Comparison of ENCODE assay signal across 8 mouse cellular contexts in the genomic region with DNA sequence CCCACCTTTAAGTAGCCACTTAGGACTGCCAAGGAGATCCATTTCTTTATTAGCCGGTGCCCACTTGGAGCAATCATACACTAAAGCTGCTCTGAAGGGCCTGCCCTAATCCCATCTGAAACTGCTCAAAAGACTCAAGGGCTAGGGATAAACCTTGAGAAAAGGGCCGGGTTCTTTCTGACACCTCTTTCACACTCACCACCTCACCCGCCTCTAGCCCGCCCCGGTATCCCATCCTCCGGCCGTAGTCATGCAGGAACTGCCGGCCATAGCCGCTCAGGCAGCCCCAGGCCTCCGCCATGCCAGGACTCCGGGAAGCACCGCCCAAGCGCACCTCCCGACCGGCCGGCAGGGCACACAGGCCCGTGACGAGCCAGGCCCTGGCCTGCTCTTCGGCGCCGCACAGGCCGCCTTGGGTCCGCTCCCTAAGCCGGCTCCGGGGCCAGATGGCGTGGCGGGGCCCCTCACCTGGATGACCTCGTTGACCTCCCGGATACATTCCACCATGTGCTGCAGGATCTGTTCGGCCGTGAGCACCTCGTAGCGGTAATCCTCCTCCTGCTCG. TPM values are rescaled to one million over a fixed set of nuclear protein-coding genes. Genes with fewer than 3 reads are reported as not detected.
DNase-seq lines count a peak whose midpoint lies in the region; ATAC-seq lines count a peak whose summit lies in the region.

No protein-coding gene starts in this region.

- peak overlapping the region; percentile 99 for H3K9ac ChIP-seq in heart, embryonic 12.5 days
- H3K9ac ChIP-seq in liver, embryonic 16.5 days (ENCODE audit: low read depth, low read length) = peak overlapping the region; percentile 96
- peak overlapping the region; percentile 98 for H3K9ac ChIP-seq in neural tube, embryonic 11.5 days (ENCODE audit: low read length)
- peak overlapping the region; percentile 99 for H3K9ac ChIP-seq in stomach, embryonic 16.5 days (ENCODE audit: low read length)

- ATAC-seq in heart, embryonic 12.5 days (ENCODE audit: insufficient number of reproducible peaks, low FRiP score) = peak; percentile 72
- ATAC-seq in liver, embryonic 16.5 days (ENCODE audit: low read depth) = peak; percentile 45
- peak; percentile 20; the same call in 1 of the 2 replicates for ATAC-seq in neural tube, embryonic 11.5 days (ENCODE audit: insufficient read depth, low FRiP score, low TSS enrichment)
- ATAC-seq in stomach, embryonic 16.5 days (ENCODE audit: insufficient read depth, low FRiP score) = peak; percentile 30

- H3K27me3 ChIP-seq in erythroblast, embryonic 14.5 days (ENCODE audit: control insufficient read depth) = peaks cover 4% of the 10 kb centered on the region; the same call in 1 of the 2 replicates
- no peaks in the 10 kb centered on the region for H3K27me3 ChIP-seq in heart, embryonic 12.5 days (replicated peaks)
- no peaks in the 10 kb centered on the region for H3K27me3 ChIP-seq in liver, embryonic 16.5 days (ENCODE audit: control insufficient read depth, insufficient read depth, low read depth, low read length)
- H3K27me3 ChIP-seq in neural tube, embryonic 11.5 days (ENCODE audit: control insufficient read depth, insufficient read depth, low read length) = no peaks in the 10 kb centered on the region
- H3K27me3 ChIP-seq in stomach, embryonic 16.5 days (ENCODE audit: control insufficient read depth, insufficient read depth, low read length) = no peaks in the 10 kb centered on the region

- peaks cover 16% of the 10 kb centered on the region for H3K36me3 ChIP-seq in erythroblast, embryonic 14.5 days (ENCODE audit: control insufficient read depth)
- H3K36me3 ChIP-seq in heart, embryonic 12.5 days = no peaks in the 10 kb centered on the region
- H3K36me3 ChIP-seq in liver, embryonic 16.5 days (ENCODE audit: control insufficient read depth, insufficient read depth) = no peaks in the 10 kb centered on the region
- no peaks in the 10 kb centered on the region for H3K36me3 ChIP-seq in neural tube, embryonic 11.5 days (ENCODE audit: control insufficient read depth, insufficient read depth, low read length)
- H3K36me3 ChIP-seq in stomach, embryonic 16.5 days (ENCODE audit: control insufficient read depth, insufficient read depth, low read length) = no peaks in the 10 kb centered on the region

- DNase-seq in CD4-positive, CD25-positive, alpha-beta regulatory T cell, adult 2 months (ENCODE audit: low read depth, low spot score) = peak; percentile 78
- peak; percentile 71 for DNase-seq in brain, adult 2 months (ENCODE audit: low read depth, low spot score)
- peak; percentile 82 for DNase-seq in kidney, postnatal 10 days
- peak; percentile 68 for DNase-seq in neural tube, embryonic 11.5 days (ENCODE audit: low spot score)

- H3K4me1 ChIP-seq in erythroblast, embryonic 14.5 days (ENCODE audit: control insufficient read depth) = peaks cover 36% of the 10 kb centered on the region
- H3K4me1 ChIP-seq in heart, embryonic 12.5 days (replicated peaks) = peaks cover 11% of the 10 kb centered on the region; the same call in 1 of the 2 replicates
- peaks cover 7% of the 10 kb centered on the region for H3K4me1 ChIP-seq in liver, embryonic 16.5 days (ENCODE audit: control insufficient read depth, low read depth, low read length)
- peaks cover 5% of the 10 kb centered on the region; the same call in 1 of the 2 replicates for H3K4me1 ChIP-seq in neural tube, embryonic 11.5 days (ENCODE audit: control insufficient read depth, insufficient read depth, low read length)
- H3K4me1 ChIP-seq in stomach, embryonic 16.5 days (ENCODE audit: control insufficient read depth, insufficient read depth, low read length) = peaks cover 6% of the 10 kb centered on the region; the same call in 1 of the 2 replicates

- H3K9me3 ChIP-seq in erythroblast, embryonic 14.5 days (ENCODE audit: control insufficient read depth, low read length) = no peaks in the 10 kb centered on the region
- H3K9me3 ChIP-seq in heart, embryonic 12.5 days (replicated peaks) = no peaks in the 10 kb centered on the region
- H3K9me3 ChIP-seq in liver, embryonic 16.5 days (replicated peaks; ENCODE audit: control insufficient read depth, low read length) = no peaks in the 10 kb centered on the region
- no peaks in the 10 kb centered on the region for H3K9me3 ChIP-seq in neural tube, embryonic 11.5 days (ENCODE audit: control insufficient read depth, low read length)
- H3K9me3 ChIP-seq in stomach, embryonic 16.5 days (replicated peaks; ENCODE audit: control insufficient read depth, low read length) = no peaks in the 10 kb centered on the region

- under 1% methylated on average over 34 of the region's 34 CpGs for WGBS in heart, embryonic 12.5 days
- under 1% methylated on average over 34 of the region's 34 CpGs for WGBS in liver, embryonic 16.5 days (ENCODE audit: insufficient replicate concordance)
- WGBS in neural tube, embryonic 11.5 days = under 1% methylated on average over 29 of the region's 34 CpGs
- under 1% methylated on average over 32 of the region's 34 CpGs for WGBS in stomach, embryonic 16.5 days

- peak overlapping the region; percentile 99 for H3K4me3 ChIP-seq in erythroblast, embryonic 14.5 days (replicated peaks)
- H3K4me3 ChIP-seq in heart, embryonic 12.5 days = peak overlapping the region; percentile 99
- peak overlapping the region; percentile 76 for H3K4me3 ChIP-seq in liver, embryonic 16.5 days (ENCODE audit: low read depth, low read length)
- peak overlapping the region; percentile 99 for H3K4me3 ChIP-seq in neural tube, embryonic 11.5 days (ENCODE audit: low read depth, low read length)
- H3K4me3 ChIP-seq in stomach, embryonic 16.5 days (replicated peaks; ENCODE audit: low read length) = peak overlapping the region; percentile 100

- peak overlapping the region; percentile 95 for H3K4me2 ChIP-seq in heart, embryonic 12.5 days
- peak overlapping the region; percentile 75 for H3K4me2 ChIP-seq in liver, embryonic 16.5 days (ENCODE audit: low read depth, low read length)
- H3K4me2 ChIP-seq in neural tube, embryonic 11.5 days (ENCODE audit: low read depth) = peak overlapping the region; percentile 69
- H3K4me2 ChIP-seq in stomach, embryonic 16.5 days (ENCODE audit: low read depth, low read length) = peak overlapping the region; percentile 73

- peak overlapping the region; percentile 100 for H3K27ac ChIP-seq in heart, embryonic 12.5 days (ENCODE audit: poor library complexity, severe bottlenecking)
- H3K27ac ChIP-seq in liver, embryonic 16.5 days (ENCODE audit: low read length) = peak overlapping the region; percentile 99
- peak overlapping the region; percentile 100 for H3K27ac ChIP-seq in neural tube, embryonic 11.5 days (ENCODE audit: low read depth, low read length)
- peak overlapping the region; percentile 99 for H3K27ac ChIP-seq in stomach, embryonic 16.5 days (ENCODE audit: low read length)

RNA-seq across cellular contexts. Expression of gene Arih1, which starts 0.8 kb away (rescaled TPM):
- 2.4 and 3.2 TPM in 2 replicates for polyA plus RNA-seq in erythroblast, embryonic 14.5 days (2012)
- 20.9 and 21.7 TPM in 2 replicates for polyA plus RNA-seq in heart, embryonic 12.5 days (2016; fragmentation: Nextera tagmentation; extraction: Ambion mirVana)
- 4.3 and 5.8 TPM in 2 replicates for polyA plus RNA-seq in liver, embryonic 16.5 days (2015; fragmentation: Nextera tagmentation; extraction: Ambion mirVana)
- 18.5 and 22.1 TPM in 2 replicates for polyA plus RNA-seq in neural tube, embryonic 11.5 days (2014; fragmentation: Nextera tagmentation; extraction: Ambion mirVana)
- 9.5 and 12.3 TPM in 2 replicates for polyA plus RNA-seq in stomach, embryonic 16.5 days (2015; fragmentation: Nextera tagmentation; extraction: Ambion mirVana)

RNA-seq across cellular contexts. Expression of gene Hexa, which starts 53.7 kb away (rescaled TPM):
- 0.42 and 0.60 TPM in 2 replicates for polyA plus RNA-seq in erythroblast, embryonic 14.5 days (2012)
- 74.7 and 81.6 TPM in 2 replicates for polyA plus RNA-seq in heart, embryonic 12.5 days (2016; fragmentation: Nextera tagmentation; extraction: Ambion mirVana)
- 35.4 and 38.7 TPM in 2 replicates for polyA plus RNA-seq in liver, embryonic 16.5 days (2015; fragmentation: Nextera tagmentation; extraction: Ambion mirVana)
- 43.2 and 49.9 TPM in 2 replicates for polyA plus RNA-seq in neural tube, embryonic 11.5 days (2014; fragmentation: Nextera tagmentation; extraction: Ambion mirVana)
- 80.9 and 87.9 TPM in 2 replicates for polyA plus RNA-seq in stomach, embryonic 16.5 days (2015; fragmentation: Nextera tagmentation; extraction: Ambion mirVana)

RNA-seq across cellular contexts. Expression of gene Tmem202, which starts 54.1 kb away (rescaled TPM):
- polyA plus RNA-seq in erythroblast, embryonic 14.5 days (2012) = 0.03 TPM in 1 of 2 replicates, not detected in the other
- 0.64 TPM in 1 of 2 replicates, not detected in the other for polyA plus RNA-seq in heart, embryonic 12.5 days (2016; fragmentation: Nextera tagmentation; extraction: Ambion mirVana)
- polyA plus RNA-seq in liver, embryonic 16.5 days (2015; fragmentation: Nextera tagmentation; extraction: Ambion mirVana) = not detected in 2 replicates
- not detected in 2 replicates for polyA plus RNA-seq in neural tube, embryonic 11.5 days (2014; fragmentation: Nextera tagmentation; extraction: Ambion mirVana)
- not detected in 2 replicates for polyA plus RNA-seq in stomach, embryonic 16.5 days (2015; fragmentation: Nextera tagmentation; extraction: Ambion mirVana)

Comparison
In these comparisons a context has a peak if more than half of its experiments do, and no peak if none do; other contexts are left out.
1. Peak in every context shown above with its lines: DNase-seq, ATAC-seq, H3K4me3 ChIP-seq and H3K27ac ChIP-seq.
2. ATAC-seq: peak in every context shown above with its lines; median percentile 72 in heart, embryonic 12.5 days; 45 in liver, embryonic 16.5 days; 30 in stomach, embryonic 16.5 days; 20 in neural tube, embryonic 11.5 days.
3. RNA of gene Hexa, which starts 53.7 kb away (polyA plus RNA-seq): 80.9 to 87.9 TPM in stomach, embryonic 16.5 days, 74.7 to 81.6 TPM in heart, embryonic 12.5 days, 43.2 to 49.9 TPM in neural tube, embryonic 11.5 days and 35.4 to 38.7 TPM in liver, embryonic 16.5 days; 0.42 to 0.60 TPM in erythroblast, embryonic 14.5 days; every median in the first group is over 10 times any median in the second.